Mouse (Mus musculus) thymus, adult 2 months (tissue): ENCODE measurements around the gene Tubg1. TPM values are rescaled to one million over a fixed set of nuclear protein-coding genes. Genes with fewer than 3 reads are reported as not detected.

Source experiments
- DNase-seq: peaks from one replicate; pipeline ENCODE4 v3.0.0; 2021
- H3K27ac ChIP-seq: fragments of 200-500 bp; 2 replicates; pipeline ENCODE4 v1.5.1; 2012; ENCODE audit warnings: low read length, control low read depth; ENCODE audit not compliant: control insufficient read depth, insufficient read depth
- H3K27me3 ChIP-seq: fragments of 200-500 bp; 2 replicates; pipeline ENCODE4 v1.6.1; 2012; ENCODE audit warnings: mild to moderate bottlenecking, low read length, moderate library complexity, mixed read lengths; ENCODE audit not compliant: control insufficient read depth, insufficient read depth
- H3K36me3 ChIP-seq: fragments of 200-500 bp; 2 replicates; pipeline ENCODE4 v1.6.1; 2012; ENCODE audit warnings: mild to moderate bottlenecking, low read length, moderate library complexity; ENCODE audit not compliant: control insufficient read depth, insufficient read depth
- H3K4me1 ChIP-seq: fragments of 200-500 bp; replicated peaks from 2 replicates; pipeline ENCODE4 v1.6.1; 2012; ENCODE audit warnings: low read length; ENCODE audit not compliant: control insufficient read depth, insufficient read depth
- H3K4me3 ChIP-seq: fragments of 200-500 bp; 2 replicates; pipeline ENCODE4 v1.5.1; 2012; ENCODE audit warnings: mild to moderate bottlenecking, low read length, control low read depth, moderate library complexity; ENCODE audit not compliant: control insufficient read depth, insufficient read depth
- CTCF ChIP-seq: fragments of 200-500 bp; IDR thresholded peaks from 2 replicates; pipeline ENCODE4 v1.5.1; 2012; ENCODE audit warnings: mild to moderate bottlenecking, control low read depth, low read length, moderate library complexity, borderline replicate concordance; ENCODE audit not compliant: control insufficient read depth, poor library complexity, insufficient read depth; ENCODE audit errors: extremely low read depth
- POLR2A ChIP-seq: fragments of 200-500 bp; IDR thresholded peaks from 2 replicates; pipeline ENCODE4 v1.6.1; 2012; ENCODE audit warnings: mild to moderate bottlenecking, low read length, control low read depth, moderate library complexity; ENCODE audit not compliant: control insufficient read depth, poor library complexity, insufficient read depth; ENCODE audit errors: extremely low read depth
- WGBS: fragments of 180-500 bp; shearing (Covaris S2); methylation state at CpG from one replicate; pipeline ENCODE4 v1.1.7; 2018; 5-methylcytosine and 5-hydroxymethylcytosine counted together
- polyA plus RNA-seq: library from polyadenylated mRNA; depleted of rRNA; stranded (reverse); fragments of >200 nt; gene quantifications from 2 replicates; pipeline ENCODE4 v1.2.3, GENCODE M21; 2012

Tubg1 gene
- polyA plus RNA-seq, 1 experiment = 50.3 TPM

GRCm38 (mm10) chr11:101143338-101144225 lies 23.8 kb downstream of the Tubg1 start:
- H3K27me3 ChIP-seq = peaks cover 6% of the 10 kb centered on the region; the same call in 1 of the 2 replicates
- 16% methylated on average over 19 of the region's 19 CpGs for WGBS
- TF ChIP-seq POLR2A = 0 out of 2 replicates have a peak, but pooled peaks have one; percentile 30
- no peak for TF ChIP-seq CTCF
- peak; percentile 64 for DNase-seq
- peaks cover 7% of the 10 kb centered on the region; the same call in 1 of the 2 replicates for H3K4me1 ChIP-seq
- H3K4me3 ChIP-seq = peak overlapping the region; percentile 55
- H3K36me3 ChIP-seq = no peaks in the 10 kb centered on the region
- H3K27ac ChIP-seq = peak overlapping the region; percentile 77

- no peak for DNase-seq
- Histone ChIP-seq H3K4me1 (peaks cover 6% of the 10 kb centered on the region), H3K27me3 (no peaks in the 10 kb centered on the region), H3K4me3 (no peak overlapping the region), H3K36me3 (no peaks in the 10 kb centered on the region), H3K27ac (no peak overlapping the region)
- WGBS = 86% methylated on average over 10 of the region's 10 CpGs
- no peak for TF ChIP-seq POLR2A
- TF ChIP-seq CTCF = no peak
Observed at GRCm38 (mm10) chr11:101146377-101146776, 26.6 kb downstream of the Tubg1 start.

- no peaks in the 10 kb centered on the region for H3K36me3 ChIP-seq
- DNase-seq = no peak
- TF ChIP-seq POLR2A = no peak
- TF ChIP-seq CTCF = no peak
- WGBS = 87% methylated on average over 10 of the region's 10 CpGs
- no peak overlapping the region for H3K27ac ChIP-seq
- H3K4me3 ChIP-seq = no peak overlapping the region
- no peaks in the 10 kb centered on the region for H3K27me3 ChIP-seq
- peaks cover 4% of the 10 kb centered on the region; the same call in 1 of the 2 replicates for H3K4me1 ChIP-seq
Observed at GRCm38 (mm10) chr11:101148751-101149150, 29.0 kb downstream of the Tubg1 start.

- H3K27me3 ChIP-seq = no peaks in the 10 kb centered on the region
- H3K27ac ChIP-seq = no peak overlapping the region
- TF ChIP-seq POLR2A = no peak
- TF ChIP-seq CTCF = no peak
- H3K36me3 ChIP-seq = no peaks in the 10 kb centered on the region
- DNase-seq = no peak
- peaks cover 4% of the 10 kb centered on the region; the same call in 1 of the 2 replicates for H3K4me1 ChIP-seq
- WGBS = 58% methylated on average over 9 of the region's 9 CpGs
- no peak overlapping the region for H3K4me3 ChIP-seq
Observed at GRCm38 (mm10) chr11:101149178-101150105, 29.7 kb downstream of the Tubg1 start.

DNA sequence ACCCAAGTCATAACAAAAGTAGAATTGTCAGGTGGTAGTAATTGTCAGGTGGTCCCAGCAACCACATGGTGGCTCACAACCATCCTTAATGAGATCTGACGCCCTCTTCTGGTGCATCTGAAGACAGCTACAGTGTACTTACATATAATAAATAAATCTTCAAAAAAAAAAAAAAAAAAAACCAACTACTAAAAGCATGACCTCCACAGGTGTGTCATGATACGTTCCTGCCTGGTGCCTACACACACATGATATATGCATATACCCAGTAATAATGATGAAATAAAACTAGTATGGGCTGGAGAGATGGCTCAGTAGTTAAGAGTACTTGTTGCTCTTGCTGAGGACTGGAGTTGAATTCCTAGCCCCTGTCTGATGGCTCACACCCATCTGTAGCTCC lies 31.3 kb downstream of the Tubg1 start:
- H3K27ac ChIP-seq = no peak overlapping the region
- no peak for DNase-seq
- no peak overlapping the region for H3K4me3 ChIP-seq
- H3K27me3 ChIP-seq = no peaks in the 10 kb centered on the region
- H3K36me3 ChIP-seq = no peaks in the 10 kb centered on the region
- peaks cover 6% of the 10 kb centered on the region for H3K4me1 ChIP-seq
- TF ChIP-seq POLR2A = no peak
- TF ChIP-seq CTCF = no peak
- WGBS = 78% methylated on average over 2 of the region's 2 CpGs

DNA sequence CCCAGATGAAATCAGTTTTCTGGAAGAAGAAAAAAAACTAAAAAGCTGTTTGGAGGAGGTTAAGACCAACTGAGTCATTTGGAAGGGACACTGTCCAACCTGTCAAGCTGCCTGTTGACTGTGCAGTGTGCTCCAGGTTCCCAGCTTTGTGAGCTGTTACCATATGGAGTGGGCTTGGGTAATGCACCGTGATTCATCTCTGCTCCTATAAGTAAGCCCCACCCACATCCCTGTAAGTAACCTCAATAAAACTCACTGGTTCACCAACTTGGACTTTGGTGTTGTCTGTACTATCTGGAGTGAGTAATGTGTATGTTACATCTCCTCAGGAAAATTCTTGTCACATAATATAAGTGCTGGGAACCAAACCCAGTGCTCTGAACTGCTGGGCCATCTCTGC lies 33.1 kb downstream of the Tubg1 start:
- DNase-seq = no peak
- H3K36me3 ChIP-seq = no peaks in the 10 kb centered on the region
- no peaks in the 10 kb centered on the region for H3K27me3 ChIP-seq
- H3K4me3 ChIP-seq = no peak overlapping the region
- H3K4me1 ChIP-seq = peaks cover 10% of the 10 kb centered on the region
- no peak for TF ChIP-seq POLR2A
- TF ChIP-seq CTCF = no peak
- WGBS = 84% methylated on average over 1 of the region's 1 CpGs
- no peak overlapping the region for H3K27ac ChIP-seq
